Mouse (Mus musculus) lung, postnatal 0 days (tissue): ENCODE measurements around the gene Mrrf.

Experiments used
- CTCF ChIP-seq: IDR thresholded peaks from 2 replicates; pipeline ENCODE4 v1.5.1; 2016; ENCODE audit warnings: antibody characterized with exemption, mild to moderate bottlenecking
- EP300 ChIP-seq: IDR thresholded peaks from 2 replicates; pipeline ENCODE4 v1.6.1; 2016; ENCODE audit warnings: antibody characterized with exemption, mild to moderate bottlenecking, control low read depth

DNA sequence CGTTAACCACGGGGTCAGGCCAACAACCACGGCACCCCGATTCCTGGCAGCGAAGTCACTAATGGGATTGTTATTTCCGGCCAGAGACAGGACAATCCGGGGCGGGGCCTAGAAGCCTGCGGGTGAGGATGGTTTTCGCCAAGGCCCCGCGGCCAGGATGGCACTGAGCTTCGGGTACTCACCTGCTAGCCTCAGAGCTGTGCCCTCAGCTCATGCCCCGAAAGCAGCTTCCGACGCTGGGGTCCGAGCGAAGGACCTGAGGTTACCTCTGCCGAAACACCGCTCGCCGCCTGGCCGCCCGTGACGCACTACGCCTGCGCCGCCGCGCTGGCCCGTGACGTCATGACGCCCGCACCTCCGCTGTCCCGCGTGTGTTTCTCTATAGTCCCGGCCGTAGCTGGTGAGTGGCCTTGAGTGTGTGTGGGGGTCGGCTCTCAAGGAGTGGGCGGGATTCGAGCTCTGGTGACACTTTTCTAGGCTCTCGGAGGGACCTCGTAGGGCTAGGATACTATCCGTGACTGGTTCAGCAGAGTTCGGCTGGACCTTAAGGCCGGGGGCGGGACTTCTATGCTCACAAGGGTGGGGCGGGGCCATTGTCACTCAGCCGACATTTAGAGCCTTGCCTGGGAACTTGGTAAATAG, at the start of gene Mrrf, which contains the start of gene Rbm18:
- TF ChIP-seq CTCF = no peak
- no peak; the same call in none of the 2 replicates for TF ChIP-seq EP300
